Mouse (Mus musculus): ENCODE measurements at regions not wholly inside any gene's neighbourhood (a gene's known extent, or its start where the extent isn't known, plus 50 kb on each side); places are given as distances from the start of the nearest gene placed in this dataset.
A peak's percentile ranks its signal among the peaks of the same experiment; 100 is the strongest.
"Not testable (repeated sequence)": the region's sequence is repeated elsewhere in the genome, so short reads cannot be mapped to it uniquely, and the experiment has no call there.

- no peak for DNase-seq (ENCODE audit: low spot score in 2 of 2)
Observed at GRCm38 (mm10) chr4:10670846-10671428, 203.4 kb upstream of the 2610301B20Rik start.

GRCm38 (mm10) chr4:10691086-10691485, 183.2 kb upstream of the 2610301B20Rik start:
- no peak for DNase-seq (ENCODE audit: low spot score in 2 of 2)

- DNase-seq (ENCODE audit: low spot score in 2 of 2), result no peak
Observed at GRCm38 (mm10) chr4:10692860-10693259, 181.4 kb upstream of the 2610301B20Rik start.

- DNase-seq (ENCODE audit: low spot score in 2 of 2), result no peak
Observed at GRCm38 (mm10) chr4:10693446-10694105, 180.7 kb upstream of the 2610301B20Rik start.

- DNase-seq (ENCODE audit: low spot score in 2 of 2), result not testable (repeated sequence)
Observed at GRCm38 (mm10) chr4:10694106-10694748, 180.1 kb upstream of the 2610301B20Rik start.

GRCm38 (mm10) chr4:10697225-10697836, 177.0 kb upstream of the 2610301B20Rik start:
- no peak for DNase-seq (ENCODE audit: low spot score in 2 of 2)

- DNase-seq (ENCODE audit: low spot score in 2 of 2), result no peak
Observed at GRCm38 (mm10) chr4:10698637-10699036, 175.7 kb upstream of the 2610301B20Rik start.

GRCm38 (mm10) chr4:10701479-10701878, 172.8 kb upstream of the 2610301B20Rik start:
- DNase-seq (ENCODE audit: low spot score in 2 of 2), result no peak

GRCm38 (mm10) chr4:10703212-10703611, 171.1 kb upstream of the 2610301B20Rik start:
- no peak for DNase-seq (ENCODE audit: low spot score in 2 of 2)

GRCm38 (mm10) chr4:10707016-10707657, 167.2 kb upstream of the 2610301B20Rik start:
- DNase-seq (ENCODE audit: low spot score in 2 of 2), result no peak

- DNase-seq (ENCODE audit: low spot score in 2 of 2), result peak in 1 of 2 experiments; percentile 7
Observed at GRCm38 (mm10) chr4:10707658-10708056, 166.6 kb upstream of the 2610301B20Rik start.

GRCm38 (mm10) chr4:10711939-10712533, 162.3 kb upstream of the 2610301B20Rik start:
- no peak for DNase-seq (ENCODE audit: low spot score in 2 of 2)

GRCm38 (mm10) chr4:10723341-10723740, 151.0 kb upstream of the 2610301B20Rik start:
- DNase-seq (ENCODE audit: low spot score in 2 of 2), result no peak

GRCm38 (mm10) chr4:10727894-10728293, 146.4 kb upstream of the 2610301B20Rik start:
- DNase-seq (ENCODE audit: low spot score in 2 of 2), result no peak

GRCm38 (mm10) chr4:10745207-10745606, 129.1 kb upstream of the 2610301B20Rik start:
- DNase-seq (ENCODE audit: low spot score in 2 of 2), result no peak

- no peak for DNase-seq (ENCODE audit: low spot score in 2 of 2)
Observed at GRCm38 (mm10) chr4:10748816-10749215, 125.5 kb upstream of the 2610301B20Rik start.

- DNase-seq (ENCODE audit: low spot score in 2 of 2), result not testable (repeated sequence)
Observed at GRCm38 (mm10) chr4:10750377-10751062, 123.8 kb upstream of the 2610301B20Rik start.

- DNase-seq (ENCODE audit: low spot score in 2 of 2), result no peak
Observed at GRCm38 (mm10) chr4:10753176-10753575, 121.1 kb upstream of the 2610301B20Rik start.

GRCm38 (mm10) chr4:10759491-10759890, 114.8 kb upstream of the 2610301B20Rik start:
- no peak for DNase-seq (ENCODE audit: low spot score in 2 of 2)

GRCm38 (mm10) chr4:10767676-10768075, 106.6 kb upstream of the 2610301B20Rik start:
- DNase-seq (ENCODE audit: low spot score in 2 of 2), result peak in 1 of 2 experiments; percentile 5

All from right cerebral cortex, adult 2 months (tissue).